Mouse (Mus musculus) urinary bladder, adult 18-20 months (tissue): Measurements from ENCODE around the gene Gatd1.

ENCODE experiments used
- DNase-seq, 2 experiments: peaks; one replicate each; pipeline ENCODE4 v3.0.0; 2022; ENCODE audit warnings: low spot score in 2 of 2, mixed read lengths in 2 of 2

Gene Gatd1

GRCm38 (mm10) chr7:141442199-141442598 is 28.3 kb upstream of the Gatd1 start:
- DNase-seq: no peak

GRCm38 (mm10) chr7:141441460-141441859 is 27.5 kb upstream of the Gatd1 start:
- DNase-seq: no peak

- no peak for DNase-seq
Measured at GRCm38 (mm10) chr7:141440613-141441012, 26.7 kb upstream of the Gatd1 start.

GRCm38 (mm10) chr7:141439811-141440210 is 25.9 kb upstream of the Gatd1 start:
- DNase-seq: no peak

- DNase-seq: no peak
Measured at GRCm38 (mm10) chr7:141439140-141439679, 25.3 kb upstream of the Gatd1 start.

GRCm38 (mm10) chr7:141438201-141438968 is 24.4 kb upstream of the Gatd1 start:
- no peak for DNase-seq

- peak; percentile 70 to 86 for DNase-seq
Measured at GRCm38 (mm10) chr7:141437178-141438120, 23.5 kb upstream of the Gatd1 start, which contains the start of gene Slc25a22. TSS of gene Slc25a22 (minus strand) at chr7:141437892.

GRCm38 (mm10) chr7:141436523-141436892 is 22.6 kb upstream of the Gatd1 start:
- DNase-seq: no peak

- DNase-seq: no peak
Measured at GRCm38 (mm10) chr7:141435856-141436522, 22.1 kb upstream of the Gatd1 start.

GRCm38 (mm10) chr7:141435129-141435855 is 21.4 kb upstream of the Gatd1 start:
- peak in 1 of 2 experiments; percentile 41 for DNase-seq

- DNase-seq: no peak
Measured at GRCm38 (mm10) chr7:141434464-141434863, 20.5 kb upstream of the Gatd1 start.

- peak in 1 of 2 experiments; percentile 23 for DNase-seq
Measured at GRCm38 (mm10) chr7:141433517-141434400, 19.8 kb upstream of the Gatd1 start.

GRCm38 (mm10) chr7:141432741-141433516 is 19.0 kb upstream of the Gatd1 start:
- DNase-seq: peak; percentile 61 to 67

GRCm38 (mm10) chr7:141432186-141432611 is 18.3 kb upstream of the Gatd1 start:
- DNase-seq: no peak

GRCm38 (mm10) chr7:141431434-141432185 is 17.7 kb upstream of the Gatd1 start:
- DNase-seq: no peak

- DNase-seq: no peak
Measured at GRCm38 (mm10) chr7:141430585-141431240, 16.8 kb upstream of the Gatd1 start.

GRCm38 (mm10) chr7:141429840-141430584 is 16.1 kb upstream of the Gatd1 start:
- no peak for DNase-seq
